Mouse (Mus musculus) forebrain, embryonic 14.5 days (tissue): ENCODE data around the gene Prkd1. TPM values are rescaled to one million over a fixed set of nuclear protein-coding genes. Genes with fewer than 3 reads are reported as not detected.

ENCODE experiments used
- ATAC-seq: fragments of 200-750 bp; cut with Nextera tagmentation; 2 replicates; pipeline ENCODE4 v1.8.0; 2017; ENCODE audit warnings: mild to moderate bottlenecking, moderate library complexity
- DNase-seq: peaks from one replicate; pipeline ENCODE4 v3.0.0-alpha.2; 2015; ENCODE audit warnings: low spot score
- H3K27ac ChIP-seq: fragments of 300-500 bp; sonication (generic); 2 replicates; pipeline ENCODE4 v1.5.1; 2014; ENCODE audit warnings: low read depth, mild to moderate bottlenecking, control low read depth, low read length, moderate library complexity
- H3K27me3 ChIP-seq: fragments of 300-500 bp; sonication (generic); replicated peaks from 2 replicates; pipeline ENCODE4 v1.6.1; 2014; ENCODE audit warnings: low read length, control low read depth, mixed read lengths; ENCODE audit not compliant: control insufficient read depth, insufficient read depth
- H3K36me3 ChIP-seq: fragments of 300-500 bp; sonication (generic); 2 replicates; pipeline ENCODE4 v1.6.1; 2014; ENCODE audit warnings: low read length, control low read depth; ENCODE audit not compliant: control insufficient read depth, insufficient read depth
- H3K4me1 ChIP-seq: fragments of 300-500 bp; sonication (generic); 2 replicates; pipeline ENCODE4 v1.6.1; 2014; ENCODE audit warnings: antibody characterized with exemption, low read length, control low read depth; ENCODE audit not compliant: control insufficient read depth, insufficient read depth
- H3K4me2 ChIP-seq: fragments of 300-500 bp; sonication (generic); 2 replicates; pipeline ENCODE4 v1.6.1; 2014; ENCODE audit warnings: mild to moderate bottlenecking, control low read depth, low read length
- H3K4me3 ChIP-seq: fragments of 300-500 bp; sonication (generic); 2 replicates; pipeline ENCODE4 v1.5.1; 2014; ENCODE audit warnings: low read depth, low read length, control low read depth
- H3K9ac ChIP-seq: fragments of 300-500 bp; sonication (generic); 2 replicates; pipeline ENCODE4 v1.6.1; 2014; ENCODE audit warnings: mild to moderate bottlenecking, low read length, control low read depth, moderate library complexity
- H3K9me3 ChIP-seq: fragments of 300-500 bp; sonication (generic); replicated peaks from 2 replicates; pipeline ENCODE4 v1.6.1; 2016; ENCODE audit warnings: low read length, control low read depth, mixed read lengths; ENCODE audit not compliant: control insufficient read depth
- WGBS: fragments of 180-500 bp; shearing (Covaris S2); extraction: QIAGEN DNeasy Blood & Tissue Kit; methylation state at CpG from one replicate; pipeline ENCODE4 v1.1.7; 2014; 5-methylcytosine and 5-hydroxymethylcytosine counted together
- polyA plus RNA-seq: library from polyadenylated mRNA; unstranded; fragments of >200 nt; fragmentation: Nextera tagmentation; extraction: Ambion mirVana; gene quantifications from 2 replicates; pipeline ENCODE4 v1.2.1, GENCODE M21; 2014

The Prkd1 gene
- polyA plus RNA-seq, 1 experiment from 2014 or later: 5.0 TPM

GRCm38 (mm10) chr12:50511486-50512225, 137.2 kb downstream of the Prkd1 start:
- no peak overlapping the region for H3K27ac ChIP-seq
- no peak for DNase-seq
- no peaks in the 10 kb centered on the region for H3K27me3 ChIP-seq
- 97% methylated on average over 4 of the region's 4 CpGs for WGBS
- H3K9ac ChIP-seq: no peak overlapping the region
- no peaks in the 10 kb centered on the region for H3K36me3 ChIP-seq
- no peak for ATAC-seq
- no peak overlapping the region for H3K4me3 ChIP-seq
- no peak overlapping the region for H3K4me2 ChIP-seq
- no peaks in the 10 kb centered on the region for H3K4me1 ChIP-seq
- H3K9me3 ChIP-seq: no peaks in the 10 kb centered on the region

- ATAC-seq: no peak
- H3K9me3 ChIP-seq: no peaks in the 10 kb centered on the region
- H3K27ac ChIP-seq: no peak overlapping the region
- DNase-seq: no peak
- WGBS: 68% methylated on average over 2 of the region's 2 CpGs
- no peak overlapping the region for H3K4me2 ChIP-seq
- H3K9ac ChIP-seq: no peak overlapping the region
- H3K36me3 ChIP-seq: no peaks in the 10 kb centered on the region
- no peak overlapping the region for H3K4me3 ChIP-seq
- H3K4me1 ChIP-seq: no peaks in the 10 kb centered on the region
- H3K27me3 ChIP-seq: no peaks in the 10 kb centered on the region
These were observed 140.1 kb downstream of the Prkd1 start for GRCm38 (mm10) chr12:50508762-50509161.

DNA sequence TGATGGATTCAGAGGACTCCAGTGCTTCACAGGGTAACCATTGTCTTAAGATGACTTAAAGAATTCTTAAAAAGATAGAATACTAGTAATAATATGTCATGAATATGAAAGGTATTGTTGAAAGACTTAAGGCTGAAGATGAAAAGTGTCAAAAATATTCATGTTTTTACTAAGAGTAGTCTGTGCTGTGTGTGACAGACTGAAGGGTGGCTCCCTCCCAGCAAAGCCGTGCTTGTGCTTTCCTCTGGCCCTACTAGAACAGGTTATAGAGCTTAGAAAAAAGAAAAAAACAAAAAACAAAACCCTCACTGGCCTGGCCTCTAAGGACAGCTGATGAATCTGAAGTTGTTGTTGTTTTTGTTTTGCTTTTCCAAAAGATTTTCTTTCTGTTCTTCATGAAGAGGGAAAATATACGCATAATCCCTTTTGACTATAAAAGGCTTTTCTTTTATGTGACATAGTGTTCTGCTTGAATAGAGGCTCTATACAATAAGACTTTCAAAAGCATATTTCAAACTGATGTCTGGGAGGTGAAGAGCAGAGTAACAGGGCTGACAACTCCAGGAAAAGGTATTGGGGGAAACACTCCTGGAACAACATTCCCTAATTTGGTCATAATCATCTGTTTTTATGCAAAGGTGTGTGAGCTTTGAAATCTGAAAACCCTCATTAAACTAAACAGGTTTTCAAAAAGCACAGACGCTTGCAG, 148.9 kb downstream of the Prkd1 start:
- 13% methylated on average over 3 of the region's 3 CpGs for WGBS
- Histone ChIP-seq H3K9ac (no peak overlapping the region), H3K27me3 (no peaks in the 10 kb centered on the region), H3K4me1 (peaks cover 9% of the 10 kb centered on the region; the same call in 1 of the 2 replicates), H3K36me3 (no peaks in the 10 kb centered on the region), H3K4me3 (no peak overlapping the region), H3K4me2 (no peak overlapping the region), H3K9me3 (no peaks in the 10 kb centered on the region), H3K27ac (no peak overlapping the region)
- DNase-seq (peak; percentile 19), ATAC-seq (no peak)

GRCm38 (mm10) chr12:50496006-50496405, 152.9 kb downstream of the Prkd1 start:
- Histone ChIP-seq H3K9ac (no peak overlapping the region), H3K9me3 (no peaks in the 10 kb centered on the region), H3K27ac (no peak overlapping the region), H3K36me3 (no peaks in the 10 kb centered on the region), H3K27me3 (no peaks in the 10 kb centered on the region), H3K4me1 (peaks cover 9% of the 10 kb centered on the region; the same call in 1 of the 2 replicates), H3K4me3 (no peak overlapping the region), H3K4me2 (no peak overlapping the region)
- ATAC-seq (peak; percentile 23; the same call in 1 of the 2 replicates), DNase-seq (peak; percentile 63)
- 71% methylated on average over 3 of the region's 3 CpGs for WGBS

GRCm38 (mm10) chr12:50479784-50480183, 169.1 kb downstream of the Prkd1 start:
- Histone ChIP-seq H3K9me3 (no peaks in the 10 kb centered on the region), H3K27ac (no peak overlapping the region), H3K27me3 (no peaks in the 10 kb centered on the region), H3K9ac (no peak overlapping the region), H3K4me3 (no peak overlapping the region), H3K4me2 (no peak overlapping the region), H3K36me3 (no peaks in the 10 kb centered on the region), H3K4me1 (no peaks in the 10 kb centered on the region)
- DNase-seq (peak; percentile 55), ATAC-seq (no peak)
- 68% methylated on average over 7 of the region's 7 CpGs for WGBS

- DNase-seq (no peak), ATAC-seq (no peak)
- 83% methylated on average over 3 of the region's 3 CpGs for WGBS
- no peaks in the 10 kb centered on the region for H3K27me3 ChIP-seq
- H3K9me3 ChIP-seq: no peaks in the 10 kb centered on the region
- H3K36me3 ChIP-seq: no peaks in the 10 kb centered on the region
- no peaks in the 10 kb centered on the region for H3K4me1 ChIP-seq
- H3K9ac ChIP-seq: no peak overlapping the region
- H3K27ac ChIP-seq: no peak overlapping the region
- no peak overlapping the region for H3K4me3 ChIP-seq
- no peak overlapping the region for H3K4me2 ChIP-seq
These were observed 191.7 kb downstream of the Prkd1 start for GRCm38 (mm10) chr12:50457151-50457550.

DNA sequence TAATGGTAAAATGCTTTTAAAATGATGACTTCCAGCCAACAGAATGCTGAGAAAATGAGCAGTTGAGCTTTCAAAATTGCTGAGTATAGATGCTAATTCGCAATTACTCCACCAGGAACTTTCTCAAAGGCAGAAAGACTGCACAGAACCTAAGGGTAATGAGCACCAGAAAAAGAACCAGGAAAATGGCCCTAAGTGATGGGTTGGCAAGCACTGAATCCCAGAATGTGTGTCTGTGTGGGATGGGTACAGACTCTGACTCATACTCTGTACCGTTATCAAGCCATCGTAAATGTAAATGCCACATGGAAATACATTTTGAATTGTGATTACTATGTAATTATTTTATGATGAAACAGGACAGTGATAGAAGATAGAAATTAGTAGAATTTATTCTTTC, 197.1 kb downstream of the Prkd1 start:
- WGBS: 87% methylated on average over 3 of the region's 3 CpGs
- Histone ChIP-seq H3K9ac (no peak overlapping the region), H3K4me2 (no peak overlapping the region), H3K36me3 (no peaks in the 10 kb centered on the region), H3K4me3 (no peak overlapping the region), H3K9me3 (no peaks in the 10 kb centered on the region), H3K27ac (no peak overlapping the region), H3K27me3 (no peaks in the 10 kb centered on the region), H3K4me1 (no peaks in the 10 kb centered on the region)
- DNase-seq: no peak
- ATAC-seq: no peak

DNA sequence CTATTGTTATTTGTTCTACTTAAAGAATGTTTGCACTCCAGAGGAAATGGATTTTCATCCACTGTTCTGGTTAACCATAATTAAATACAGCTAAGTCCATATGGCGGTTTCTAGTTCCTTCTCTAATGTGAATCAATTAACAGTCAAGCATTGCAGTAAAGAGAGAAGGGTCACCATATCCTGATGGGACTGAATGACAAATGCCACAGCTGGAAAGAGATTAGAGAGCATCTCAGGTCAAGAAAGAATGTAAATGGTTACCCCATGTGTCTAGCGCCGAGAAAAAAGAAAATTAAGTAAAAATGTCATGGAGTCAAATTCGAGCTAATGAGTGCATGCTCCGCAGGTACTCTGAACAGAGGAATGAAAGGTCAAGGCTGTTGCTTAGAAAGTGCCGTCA, 212.2 kb downstream of the Prkd1 start:
- WGBS: 47% methylated on average over 6 of the region's 6 CpGs
- Histone ChIP-seq H3K4me1 (no peaks in the 10 kb centered on the region), H3K36me3 (no peaks in the 10 kb centered on the region), H3K4me3 (no peak overlapping the region), H3K27ac (no peak overlapping the region), H3K9ac (no peak overlapping the region), H3K27me3 (no peaks in the 10 kb centered on the region), H3K9me3 (no peaks in the 10 kb centered on the region), H3K4me2 (no peak overlapping the region)
- peak; percentile 44; the same call in 1 of the 2 replicates for ATAC-seq
- DNase-seq: peak; percentile 3

GRCm38 (mm10) chr12:50430129-50430703, 218.7 kb downstream of the Prkd1 start:
- WGBS: 32% methylated on average over 5 of the region's 5 CpGs
- Histone ChIP-seq H3K4me1 (no peaks in the 10 kb centered on the region), H3K36me3 (no peaks in the 10 kb centered on the region), H3K9me3 (no peaks in the 10 kb centered on the region), H3K27ac (no peak overlapping the region), H3K4me2 (no peak overlapping the region), H3K4me3 (no peak overlapping the region), H3K27me3 (no peaks in the 10 kb centered on the region), H3K9ac (no peak overlapping the region)
- peak; percentile 31 for DNase-seq
- ATAC-seq: peak; percentile 34; the same call in 1 of the 2 replicates
